Mouse (Mus musculus): ENCODE measurements around the gene Sgcd.

The Sgcd gene

DNA sequence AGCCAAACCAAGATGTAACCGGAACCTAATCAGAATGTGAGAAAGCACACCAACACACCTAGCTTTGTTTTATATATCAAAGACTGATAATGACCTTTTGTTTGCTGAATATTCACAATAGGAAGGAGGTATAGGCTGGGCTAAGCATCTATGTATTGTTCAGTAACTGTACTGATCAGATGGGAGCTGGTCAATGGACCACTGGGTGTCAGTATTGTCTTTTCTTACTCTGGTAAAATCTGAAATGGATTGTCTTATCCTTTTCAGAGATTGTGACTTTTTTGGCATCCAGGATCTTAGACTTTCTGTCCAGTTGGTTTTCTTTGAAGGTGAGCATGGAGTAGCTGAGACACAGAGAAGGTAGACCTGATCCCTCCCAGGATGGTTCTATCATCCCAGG is 1068.5 kb downstream of the Sgcd start:
- DNase-seq = no peak

DNA sequence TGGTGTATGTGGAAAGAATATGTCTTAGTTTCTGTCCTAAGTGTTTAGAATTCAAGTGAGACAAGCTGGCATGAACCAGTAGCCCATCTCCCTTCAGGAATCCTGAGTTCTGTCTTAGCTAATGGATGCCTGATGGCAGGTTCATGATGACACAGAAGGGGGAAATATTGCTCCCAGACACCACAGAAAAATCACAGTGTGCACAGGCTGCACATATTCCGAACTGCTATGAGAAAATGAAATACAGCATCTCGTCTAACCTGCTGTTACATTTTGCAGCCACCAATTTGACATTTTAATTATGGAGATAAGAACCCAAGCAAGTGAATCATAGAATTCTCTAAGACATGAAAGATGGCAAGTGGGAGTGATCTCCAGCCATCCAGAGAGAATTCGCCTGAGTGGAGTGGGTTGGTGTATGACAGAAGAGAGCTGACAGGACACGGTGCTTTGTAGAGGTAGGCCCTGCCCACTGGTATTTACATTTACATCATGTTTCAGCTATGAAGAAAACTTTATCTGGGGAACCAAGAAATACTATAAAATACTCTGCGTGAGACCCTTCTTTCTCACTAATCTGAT is 1076.0 kb downstream of the Sgcd start:
- DNase-seq = no peak

- no peak for DNase-seq
These were observed 1084.5 kb downstream of the Sgcd start for GRCm38 (mm10) chr11:46904281-46904680.

GRCm38 (mm10) chr11:46889093-46889492 is 1099.7 kb downstream of the Sgcd start:
- no peak for DNase-seq

DNA sequence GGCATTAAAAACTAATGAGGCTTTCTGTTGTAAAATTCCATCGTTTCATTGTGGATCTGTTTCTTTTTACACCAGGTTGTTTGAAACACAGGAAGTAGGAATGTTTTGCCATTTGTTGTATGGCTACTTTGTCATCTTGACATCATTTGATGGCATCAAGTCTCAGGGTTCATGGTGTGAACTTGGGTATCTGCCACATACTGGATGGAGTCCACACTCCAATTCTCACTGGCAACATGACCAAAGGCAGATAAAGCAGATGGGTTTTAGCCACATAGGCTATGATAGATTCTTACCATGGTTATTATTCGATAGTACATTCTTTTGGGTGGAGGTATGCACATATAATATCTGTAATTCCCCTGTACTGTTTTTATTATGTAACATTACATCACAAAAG is 1106.3 kb downstream of the Sgcd start:
- DNase-seq = no peak

GRCm38 (mm10) chr11:46875774-46876173 is 1113.0 kb downstream of the Sgcd start:
- DNase-seq = no peak

- DNase-seq = no peak
These were observed 1120.2 kb downstream of the Sgcd start for GRCm38 (mm10) chr11:46868594-46868993.

DNA sequence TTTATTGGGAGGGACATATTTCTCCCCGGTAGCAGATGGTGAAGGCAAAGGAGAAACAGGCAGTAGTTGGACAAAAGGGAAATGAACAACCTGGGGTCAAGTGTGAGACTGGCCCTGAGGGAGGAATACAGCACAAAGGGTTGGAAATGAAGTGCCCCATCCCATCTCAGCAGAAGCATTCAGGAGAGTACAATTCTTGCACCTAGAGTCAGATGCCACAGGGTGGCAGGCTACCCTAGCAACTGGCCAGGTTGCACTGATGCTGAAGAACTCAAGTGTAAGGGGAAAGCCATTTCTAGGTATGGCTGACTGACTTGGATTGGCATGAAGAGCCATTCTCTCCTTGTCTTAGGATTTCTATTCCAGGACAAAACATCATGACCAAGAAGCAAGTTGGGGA is 1124.0 kb downstream of the Sgcd start:
- no peak for DNase-seq

- DNase-seq = no peak
These were observed 1140.4 kb downstream of the Sgcd start for GRCm38 (mm10) chr11:46848221-46848971.

GRCm38 (mm10) chr11:46847827-46848220 is 1140.9 kb downstream of the Sgcd start:
- DNase-seq = no peak

DNA sequence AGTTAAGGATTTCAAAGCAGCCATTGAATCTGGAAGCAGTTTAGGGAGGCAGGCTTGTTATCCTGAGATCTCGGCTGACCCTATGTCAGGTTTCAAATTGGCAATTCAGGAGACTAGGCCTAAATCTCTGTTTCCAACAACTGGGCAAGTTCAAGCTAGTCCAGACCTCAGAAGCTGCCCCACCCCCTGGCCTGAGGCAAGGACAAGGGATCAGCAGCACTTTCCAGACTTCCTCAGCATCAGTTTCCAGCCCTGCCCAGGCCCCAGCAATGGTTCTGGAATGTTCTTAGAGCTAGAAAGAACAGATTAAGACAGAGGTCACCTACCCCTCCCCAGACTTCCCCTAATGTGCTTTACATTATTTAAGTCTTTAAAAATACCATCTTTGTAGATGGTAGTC is 1142.1 kb downstream of the Sgcd start:
- no peak for DNase-seq

Data from cerebellum, adult 11 months (tissue).